9 mouse cellular contexts compared by ENCODE assay signal in genomic region chr14:5880241-5880640, GRCm38 (mm10). TPM values are rescaled to one million over a fixed set of nuclear protein-coding genes. Genes with fewer than 3 reads are reported as not detected.
DNase-seq lines count a peak whose midpoint lies in the region; ATAC-seq lines count a peak whose summit lies in the region.
"Not testable (repeated sequence)": the region's sequence is repeated elsewhere in the genome, so short reads cannot be mapped to it uniquely, and the experiment has no call there.
"Had no signal": no experiment of that assay in that cellular context is flagged by ENCODE, and none has a peak within 500 bp of the region (broad histone marks: within the 10 kb centered on the region; RNA-seq: fewer than 3 reads in every experiment).

Gene Gm8237, minus strand, starts transcription at chr14:5880382.

- H3K9me3 ChIP-seq in forebrain, embryonic 10.5 days; heart, embryonic 14.5 days (ENCODE audit: control insufficient read depth, low read length); intestine, embryonic 16.5 days (ENCODE audit: control insufficient read depth, low read length); limb, embryonic 11.5 days (ENCODE audit: control insufficient read depth, low read length); lung, embryonic 16.5 days (ENCODE audit: control insufficient read depth, low read length); neural tube, embryonic 14.5 days (ENCODE audit: control insufficient read depth, low read length): not testable (repeated sequence)

- H3K4me2 ChIP-seq in heart, embryonic 14.5 days (ENCODE audit: low read length) = peak within 1 kb of the TSS; percentile 64
- H3K4me2 ChIP-seq in intestine, embryonic 16.5 days (ENCODE audit: low read depth, low read length) = peak within 1 kb of the TSS; percentile 68
- H3K4me2 ChIP-seq in limb, embryonic 11.5 days (ENCODE audit: low read depth, severe bottlenecking) = peak within 1 kb of the TSS; percentile 50
- peak within 1 kb of the TSS; percentile 55 for H3K4me2 ChIP-seq in lung, embryonic 16.5 days (ENCODE audit: low read depth, low read length)
- H3K4me2 ChIP-seq in neural tube, embryonic 14.5 days (ENCODE audit: low read depth, low read length) = peak within 1 kb of the TSS; percentile 55

- peak within 1 kb of the TSS; percentile 56 for H3K4me3 ChIP-seq in forebrain, embryonic 10.5 days
- H3K4me3 ChIP-seq in heart, embryonic 14.5 days (ENCODE audit: control insufficient read depth in 1 of 2, insufficient read depth in 1 of 2, low read depth in 1 of 2, low read length in 2 of 2) = peak within 1 kb of the TSS; percentile 30 to 32
- peak within 1 kb of the TSS; percentile 39 for H3K4me3 ChIP-seq in intestine, embryonic 16.5 days (ENCODE audit: low read length)
- H3K4me3 ChIP-seq in limb, embryonic 11.5 days (ENCODE audit: low read depth, low read length) = peak within 1 kb of the TSS; percentile 26
- H3K4me3 ChIP-seq in lung, embryonic 16.5 days (ENCODE audit: low read length) = peak within 1 kb of the TSS; percentile 42
- peak within 1 kb of the TSS; percentile 37 for H3K4me3 ChIP-seq in neural tube, embryonic 14.5 days (ENCODE audit: low read depth, low read length)

- not testable (repeated sequence) for H3K9ac ChIP-seq in heart, embryonic 14.5 days (ENCODE audit: low read length); intestine, embryonic 16.5 days (ENCODE audit: low read depth, low read length); limb, embryonic 11.5 days (ENCODE audit: low read length); lung, embryonic 16.5 days (ENCODE audit: low read length)
- peak within 1 kb of the TSS; percentile 44 for H3K9ac ChIP-seq in neural tube, embryonic 14.5 days (replicated peaks; ENCODE audit: low read depth, low read length)

- H3K4me1 ChIP-seq in forebrain, embryonic 10.5 days; heart, embryonic 14.5 days (ENCODE audit: control insufficient read depth in 2 of 2, insufficient read depth in 2 of 2, low read length in 2 of 2); intestine, embryonic 16.5 days (ENCODE audit: control insufficient read depth, insufficient read depth, low read length); limb, embryonic 11.5 days (ENCODE audit: control insufficient read depth, insufficient read depth, low read length); lung, embryonic 16.5 days (replicated peaks; ENCODE audit: control insufficient read depth, insufficient read depth, low read length); neural tube, embryonic 14.5 days (ENCODE audit: control insufficient read depth, insufficient read depth, low read length): not testable (repeated sequence)

- peak; percentile 25 to 39 for DNase-seq in cerebellum, postnatal 10 days
- peak; percentile 19 for DNase-seq in forebrain, embryonic 10.5 days (ENCODE audit: extremely low spot score, low spot score)
- peak; percentile 22 for DNase-seq in limb, embryonic 11.5 days (ENCODE audit: low spot score)
- DNase-seq in urinary bladder, postnatal 14 days (ENCODE audit: low spot score) = peak; percentile 4

- not testable (repeated sequence) for ATAC-seq in heart, embryonic 14.5 days (ENCODE audit: insufficient number of reproducible peaks, insufficient read depth, low FRiP score, low read depth); intestine, embryonic 16.5 days; limb, embryonic 11.5 days (ENCODE audit: insufficient number of reproducible peaks, low FRiP score, low TSS enrichment, low read depth); lung, embryonic 16.5 days (ENCODE audit: low read depth)
- ATAC-seq in neural tube, embryonic 14.5 days (ENCODE audit: low read depth) = peak; percentile 72; the same call in 1 of the 2 replicates

- WGBS in forebrain, embryonic 10.5 days = 0% methylated on average over 15 of the region's 22 CpGs
- WGBS in heart, embryonic 14.5 days = 5% methylated on average over 8 of the region's 22 CpGs
- 5% methylated on average over 17 of the region's 22 CpGs for WGBS in intestine, embryonic 16.5 days
- WGBS in limb, embryonic 11.5 days = 3% methylated on average over 15 of the region's 22 CpGs
- WGBS in lung, embryonic 16.5 days = 2% methylated on average over 9 of the region's 22 CpGs
- WGBS in neural tube, embryonic 14.5 days = under 1% methylated on average over 19 of the region's 22 CpGs

- not testable (repeated sequence) for H3K36me3 ChIP-seq in forebrain, embryonic 10.5 days (replicated peaks); heart, embryonic 14.5 days (ENCODE audit: control insufficient read depth, insufficient read depth, low read length); intestine, embryonic 16.5 days (ENCODE audit: control insufficient read depth, insufficient read depth, low read length); limb, embryonic 11.5 days (ENCODE audit: control insufficient read depth, insufficient read depth, low read length); lung, embryonic 16.5 days (ENCODE audit: control insufficient read depth, insufficient read depth, low read length); neural tube, embryonic 14.5 days (ENCODE audit: control insufficient read depth, insufficient read depth, low read length)

- H3K27ac ChIP-seq in forebrain, embryonic 10.5 days = peak within 1 kb of the TSS; percentile 67; the same call in 1 of the 2 replicates
- not testable (repeated sequence) for H3K27ac ChIP-seq in heart, embryonic 14.5 days (replicated peaks in 1 of 2; ENCODE audit: control insufficient read depth in 1 of 2, insufficient read depth in 1 of 2, low read depth in 2 of 2, low read length in 2 of 2); intestine, embryonic 16.5 days (ENCODE audit: low read length); limb, embryonic 11.5 days (replicated peaks; ENCODE audit: low read depth, low read length); lung, embryonic 16.5 days (ENCODE audit: low read length); neural tube, embryonic 14.5 days (ENCODE audit: low read depth, low read length)

- H3K27me3 ChIP-seq in forebrain, embryonic 10.5 days (ENCODE audit: poor library complexity, severe bottlenecking); heart, embryonic 14.5 days (ENCODE audit: control insufficient read depth, insufficient read depth, low read length); intestine, embryonic 16.5 days (replicated peaks; ENCODE audit: control insufficient read depth, insufficient read depth, low read length); limb, embryonic 11.5 days (ENCODE audit: control insufficient read depth, insufficient read depth, low read length); lung, embryonic 16.5 days (ENCODE audit: control insufficient read depth, insufficient read depth, low read depth, low read length); neural tube, embryonic 14.5 days (ENCODE audit: control insufficient read depth, insufficient read depth, low read length): not testable (repeated sequence)

RNA-seq across cellular contexts. Expression of gene Gm8237, which starts in this region (rescaled TPM):
- polyA plus RNA-seq in forebrain, embryonic 10.5 days (2016; fragmentation: Nextera tagmentation; extraction: Ambion mirVana) = 0.09 and 0.12 TPM in 2 replicates
- not detected in 2 replicates for polyA plus RNA-seq in heart, embryonic 14.5 days (2014; fragmentation: Nextera tagmentation; extraction: Ambion mirVana)
- 0.11 TPM in 1 of 2 replicates, not detected in the other for polyA plus RNA-seq in intestine, embryonic 16.5 days (2015; fragmentation: Nextera tagmentation; extraction: Ambion mirVana)
- not detected in 2 replicates for polyA plus RNA-seq in limb, embryonic 11.5 days (2014; fragmentation: Nextera tagmentation; extraction: Ambion mirVana)
- 0.13 and 0.24 TPM in 2 replicates for polyA plus RNA-seq in lung, embryonic 16.5 days (2015; fragmentation: Nextera tagmentation; extraction: Ambion mirVana)
- polyA plus RNA-seq in neural tube, embryonic 14.5 days (2014; fragmentation: Nextera tagmentation; extraction: Ambion mirVana) = 0.88 and 1.8 TPM in 2 replicates
- polyA plus RNA-seq: liver, embryonic 15.5 days had no signal

Comparison
In these comparisons a context has a peak if more than half of its experiments do, and no peak if none do; other contexts are left out.
1. Peak in DNase-seq, H3K4me3 ChIP-seq and H3K27ac ChIP-seq in forebrain, embryonic 10.5 days; RNA of the gene not detected or under 1 TPM.
2. Peak in DNase-seq, H3K4me3 ChIP-seq and H3K4me2 ChIP-seq in limb, embryonic 11.5 days; RNA of the gene not detected or under 1 TPM.